Mouse (Mus musculus) forebrain, embryonic 14.5 days (tissue): ENCODE results near the gene Med8. TPM values are rescaled to one million over a fixed set of nuclear protein-coding genes. Genes with fewer than 3 reads are reported as not detected.

ENCODE experiments used
- ATAC-seq: fragments of 200-750 bp; cut with Nextera tagmentation; 2 replicates; pipeline ENCODE4 v1.8.0; 2017; ENCODE audit warnings: mild to moderate bottlenecking, moderate library complexity
- DNase-seq: peaks from one replicate; pipeline ENCODE4 v3.0.0-alpha.2; 2015; ENCODE audit warnings: low spot score
- H3K27ac ChIP-seq: fragments of 300-500 bp; sonication (generic); 2 replicates; pipeline ENCODE4 v1.5.1; 2014; ENCODE audit warnings: low read depth, mild to moderate bottlenecking, control low read depth, low read length, moderate library complexity
- H3K27me3 ChIP-seq: fragments of 300-500 bp; sonication (generic); replicated peaks from 2 replicates; pipeline ENCODE4 v1.6.1; 2014; ENCODE audit warnings: low read length, control low read depth, mixed read lengths; ENCODE audit not compliant: control insufficient read depth, insufficient read depth
- H3K36me3 ChIP-seq: fragments of 300-500 bp; sonication (generic); 2 replicates; pipeline ENCODE4 v1.6.1; 2014; ENCODE audit warnings: low read length, control low read depth; ENCODE audit not compliant: control insufficient read depth, insufficient read depth
- H3K4me1 ChIP-seq: fragments of 300-500 bp; sonication (generic); 2 replicates; pipeline ENCODE4 v1.6.1; 2014; ENCODE audit warnings: antibody characterized with exemption, low read length, control low read depth; ENCODE audit not compliant: control insufficient read depth, insufficient read depth
- H3K4me2 ChIP-seq: fragments of 300-500 bp; sonication (generic); 2 replicates; pipeline ENCODE4 v1.6.1; 2014; ENCODE audit warnings: mild to moderate bottlenecking, control low read depth, low read length
- H3K4me3 ChIP-seq: fragments of 300-500 bp; sonication (generic); 2 replicates; pipeline ENCODE4 v1.5.1; 2014; ENCODE audit warnings: low read depth, low read length, control low read depth
- H3K9ac ChIP-seq: fragments of 300-500 bp; sonication (generic); 2 replicates; pipeline ENCODE4 v1.6.1; 2014; ENCODE audit warnings: mild to moderate bottlenecking, low read length, control low read depth, moderate library complexity
- H3K9me3 ChIP-seq: fragments of 300-500 bp; sonication (generic); replicated peaks from 2 replicates; pipeline ENCODE4 v1.6.1; 2016; ENCODE audit warnings: low read length, control low read depth, mixed read lengths; ENCODE audit not compliant: control insufficient read depth
- WGBS: fragments of 180-500 bp; shearing (Covaris S2); extraction: QIAGEN DNeasy Blood & Tissue Kit; methylation state at CpG from one replicate; pipeline ENCODE4 v1.1.7; 2014; 5-methylcytosine and 5-hydroxymethylcytosine counted together
- polyA plus RNA-seq: library from polyadenylated mRNA; unstranded; fragments of >200 nt; fragmentation: Nextera tagmentation; extraction: Ambion mirVana; gene quantifications from 2 replicates; pipeline ENCODE4 v1.2.1, GENCODE M21; 2014

Med8 gene
- 119 TPM in 2 replicates for polyA plus RNA-seq

DNA sequence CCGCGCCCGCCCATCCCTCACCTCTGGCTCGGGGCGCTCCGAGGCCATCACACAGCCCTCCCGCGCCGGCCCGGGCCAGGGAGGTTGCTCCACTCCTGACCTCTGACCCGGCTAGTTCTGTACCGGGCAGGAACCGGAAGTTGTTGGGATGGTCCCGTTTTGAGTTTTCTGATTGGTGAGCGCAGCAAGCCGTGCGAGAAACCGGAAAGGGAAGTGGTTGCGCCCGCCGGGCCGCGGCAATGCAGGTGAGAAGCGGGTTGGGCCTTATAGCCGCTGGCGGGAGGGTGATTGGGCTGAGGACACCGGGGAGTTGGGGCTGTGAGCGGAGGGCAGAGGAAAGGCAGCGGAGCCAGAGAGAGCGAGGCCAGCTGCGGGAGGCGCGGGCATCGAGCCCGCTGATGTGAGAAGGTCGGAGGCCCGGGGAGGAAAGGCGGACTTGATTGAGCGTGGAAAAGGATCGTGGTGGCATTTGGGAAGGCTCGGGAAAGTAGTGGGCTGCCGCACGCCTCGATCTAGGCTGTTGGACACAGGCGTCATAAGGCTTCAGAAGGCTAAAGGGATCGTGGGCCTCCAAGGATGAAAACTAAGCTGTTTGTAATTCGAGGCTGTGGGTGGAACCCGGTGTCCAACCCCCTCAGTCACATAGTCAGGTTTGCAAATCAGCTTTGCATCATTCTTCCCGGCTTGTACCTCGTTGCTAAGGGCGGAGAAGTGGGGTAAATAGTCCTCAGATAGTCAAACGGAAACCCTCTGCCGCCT, at the start of gene Med8, which contains the start of gene Szt2:
TSS of gene Med8 (plus strand) at position 196 of the 759 bp plus-strand sequence.
TSS of gene Szt2 (minus strand) at position 132 of the 759 bp plus-strand sequence.
- Histone ChIP-seq H3K36me3 (peaks cover 39% of the 10 kb centered on the region), H3K27ac (0 out of 2 replicates have a peak within 1 kb of the TSS, but pooled peaks have one; percentile 1), H3K9ac (peak within 1 kb of the TSS; percentile 92), H3K9me3 (no peaks in the 10 kb centered on the region), H3K4me1 (peaks cover 12% of the 10 kb centered on the region), H3K4me3 (peak within 1 kb of the TSS; percentile 95), H3K4me2 (peak within 1 kb of the TSS; percentile 89), H3K27me3 (no peaks in the 10 kb centered on the region)
- ATAC-seq (peak; percentile 96), DNase-seq (peak; percentile 95)
- under 1% methylated on average over 52 of the region's 53 CpGs for WGBS

- DNase-seq: peak; percentile 58
- Histone ChIP-seq H3K27ac (peak overlapping the region; percentile 83), H3K27me3 (no peaks in the 10 kb centered on the region), H3K36me3 (peaks cover 38% of the 10 kb centered on the region), H3K9me3 (no peaks in the 10 kb centered on the region), H3K4me1 (peaks cover 10% of the 10 kb centered on the region; the same call in 1 of the 2 replicates), H3K4me3 (peak overlapping the region; percentile 56), H3K9ac (peak overlapping the region; percentile 87), H3K4me2 (peak overlapping the region; percentile 93)
- 2% methylated on average over 54 of the region's 54 CpGs for WGBS
- peak; percentile 84 for ATAC-seq
Measured at GRCm38 (mm10) chr4:118359896-118360720, 49.0 kb upstream of the Med8 start.

DNA sequence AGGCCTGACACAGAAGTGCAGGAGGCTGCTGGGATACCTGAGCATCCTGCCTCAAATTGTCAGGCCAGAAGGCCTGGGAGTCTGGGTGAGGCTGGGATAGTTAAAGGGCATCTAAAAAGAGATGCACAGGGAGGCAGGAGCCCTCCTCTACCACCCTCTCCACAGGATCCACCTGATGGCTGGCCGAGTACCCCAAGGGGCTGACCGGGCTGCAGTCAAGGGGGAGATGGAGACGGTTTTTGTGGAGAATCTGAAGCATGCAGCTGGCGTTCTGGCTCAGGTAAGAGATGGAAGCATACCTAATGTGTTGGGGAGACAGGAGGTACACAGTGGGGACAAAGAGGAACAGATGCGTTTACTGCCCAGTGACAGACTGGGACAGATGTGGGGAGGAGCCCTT, 47.7 kb upstream of the Med8 start:
- H3K4me2 ChIP-seq: no peak overlapping the region
- peaks cover 51% of the 10 kb centered on the region for H3K36me3 ChIP-seq
- 83% methylated on average over 5 of the region's 5 CpGs for WGBS
- no peaks in the 10 kb centered on the region for H3K27me3 ChIP-seq
- no peak overlapping the region for H3K4me3 ChIP-seq
- no peak for DNase-seq
- no peak for ATAC-seq
- H3K4me1 ChIP-seq: peaks cover 10% of the 10 kb centered on the region; the same call in 1 of the 2 replicates
- no peaks in the 10 kb centered on the region for H3K9me3 ChIP-seq
- H3K9ac ChIP-seq: no peak overlapping the region
- no peak overlapping the region for H3K27ac ChIP-seq

DNA sequence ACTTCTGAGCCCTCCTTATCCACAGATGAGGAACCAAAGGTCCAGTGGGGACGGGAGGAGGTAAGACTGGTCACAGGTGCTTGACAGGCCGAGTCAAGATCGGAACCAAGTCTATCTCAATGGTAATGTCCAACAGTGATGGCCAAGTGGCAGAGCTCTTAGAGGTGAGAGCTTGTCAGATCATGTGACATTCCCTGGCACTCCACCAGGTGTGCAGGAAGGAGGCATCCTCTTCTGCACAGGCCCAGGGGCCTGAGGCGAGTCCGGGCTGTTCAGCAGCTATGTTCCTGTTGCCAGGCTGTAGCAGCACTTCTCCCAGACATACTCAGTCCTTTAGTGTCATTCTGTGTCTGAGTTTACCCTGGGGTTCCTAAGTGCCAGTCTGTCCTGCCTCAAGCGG, 46.3 kb upstream of the Med8 start:
- Histone ChIP-seq H3K27ac (no peak overlapping the region), H3K9ac (no peak overlapping the region), H3K36me3 (peaks cover 60% of the 10 kb centered on the region), H3K4me3 (no peak overlapping the region), H3K4me2 (no peak overlapping the region), H3K9me3 (no peaks in the 10 kb centered on the region), H3K4me1 (peaks cover 10% of the 10 kb centered on the region; the same call in 1 of the 2 replicates), H3K27me3 (no peaks in the 10 kb centered on the region)
- no peak for ATAC-seq
- WGBS: 89% methylated on average over 6 of the region's 6 CpGs
- DNase-seq: no peak

- DNase-seq (no peak), ATAC-seq (no peak)
- Histone ChIP-seq H3K27me3 (no peaks in the 10 kb centered on the region), H3K9me3 (no peaks in the 10 kb centered on the region), H3K27ac (no peak overlapping the region), H3K4me2 (no peak overlapping the region), H3K4me1 (peaks cover 10% of the 10 kb centered on the region; the same call in 1 of the 2 replicates), H3K9ac (no peak overlapping the region), H3K4me3 (no peak overlapping the region), H3K36me3 (peaks cover 71% of the 10 kb centered on the region)
- WGBS: 97% methylated on average over 3 of the region's 3 CpGs
Measured at GRCm38 (mm10) chr4:118363985-118364384, 45.2 kb upstream of the Med8 start.

GRCm38 (mm10) chr4:118364641-118365040, 44.5 kb upstream of the Med8 start:
- H3K4me3 ChIP-seq: no peak overlapping the region
- H3K27ac ChIP-seq: no peak overlapping the region
- peaks cover 77% of the 10 kb centered on the region for H3K36me3 ChIP-seq
- no peaks in the 10 kb centered on the region for H3K27me3 ChIP-seq
- 93% methylated on average over 13 of the region's 13 CpGs for WGBS
- DNase-seq (no peak), ATAC-seq (no peak)
- no peak overlapping the region for H3K4me2 ChIP-seq
- no peaks in the 10 kb centered on the region for H3K9me3 ChIP-seq
- H3K9ac ChIP-seq: no peak overlapping the region
- 0 out of 2 replicates have a peak, but pooled peaks cover 5% of the 10 kb centered on the region for H3K4me1 ChIP-seq

- 91% methylated on average over 14 of the region's 14 CpGs for WGBS
- no peaks in the 10 kb centered on the region for H3K27me3 ChIP-seq
- no peak overlapping the region for H3K4me3 ChIP-seq
- H3K4me2 ChIP-seq: no peak overlapping the region
- no peak for DNase-seq
- no peak overlapping the region for H3K9ac ChIP-seq
- H3K9me3 ChIP-seq: no peaks in the 10 kb centered on the region
- no peak for ATAC-seq
- no peaks in the 10 kb centered on the region for H3K4me1 ChIP-seq
- H3K27ac ChIP-seq: no peak overlapping the region
- H3K36me3 ChIP-seq: peaks cover 89% of the 10 kb centered on the region
Measured at GRCm38 (mm10) chr4:118365991-118366390, 43.1 kb upstream of the Med8 start.

DNA sequence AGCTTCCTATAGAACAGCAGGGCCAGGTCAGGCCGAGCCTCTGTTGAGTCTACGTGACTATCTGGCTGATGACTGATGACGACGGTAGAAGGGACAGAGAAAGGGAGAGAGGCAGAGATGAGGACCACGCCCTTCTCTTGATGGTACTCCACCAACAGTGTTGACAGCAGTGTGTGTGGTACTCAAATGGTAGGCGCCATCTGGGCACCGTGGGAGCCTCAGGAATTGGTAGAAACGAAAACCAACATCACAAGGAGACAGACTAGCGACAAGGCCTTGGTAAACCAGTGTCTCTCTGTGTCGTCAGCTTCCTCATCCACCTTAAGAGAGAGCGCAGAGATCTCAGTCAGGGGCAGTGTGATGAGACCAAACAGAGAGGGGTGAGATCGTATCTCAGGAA, 41.6 kb upstream of the Med8 start:
- no peak for ATAC-seq

More for the DNA sequence above, 41.6 kb upstream of the Med8 start:
- Histone ChIP-seq H3K4me1 (no peaks in the 10 kb centered on the region), H3K9me3 (no peaks in the 10 kb centered on the region), H3K4me3 (no peak overlapping the region), H3K4me2 (no peak overlapping the region), H3K27me3 (no peaks in the 10 kb centered on the region), H3K36me3 (peaks cover 92% of the 10 kb centered on the region), H3K9ac (no peak overlapping the region), H3K27ac (no peak overlapping the region)
- no peak for DNase-seq
- 86% methylated on average over 12 of the region's 12 CpGs for WGBS
